Mouse (Mus musculus) kidney, adult 2 months (tissue): ENCODE measurements around the gene Slc35e3. TPM values are rescaled to one million over a fixed set of nuclear protein-coding genes. Genes with fewer than 3 reads are reported as not detected.

Experiments used
- DNase-seq: peaks from one replicate; pipeline ENCODE4 v3.0.0; 2021
- H3K27ac ChIP-seq: fragments of 200-500 bp; 2 replicates; pipeline ENCODE4 v1.5.1; 2012; ENCODE audit warnings: low read depth, low read length, control low read depth, inconsistent platforms; ENCODE audit not compliant: insufficient read depth
- H3K27me3 ChIP-seq: fragments of 200-500 bp; replicated peaks from 2 replicates; pipeline ENCODE4 v1.6.1; 2012; ENCODE audit warnings: mild to moderate bottlenecking, moderate library complexity, low read length, inconsistent platforms; ENCODE audit not compliant: control insufficient read depth, insufficient read depth
- H3K36me3 ChIP-seq: fragments of 200-500 bp; 2 replicates; pipeline ENCODE4 v1.6.1; 2012; ENCODE audit warnings: mild to moderate bottlenecking, moderate library complexity, low read length, inconsistent platforms; ENCODE audit not compliant: control insufficient read depth, insufficient read depth
- H3K4me1 ChIP-seq: fragments of 200-500 bp; 2 replicates; pipeline ENCODE4 v1.6.1; 2011; ENCODE audit warnings: low read length; ENCODE audit not compliant: control insufficient read depth, insufficient read depth
- H3K4me3 ChIP-seq: fragments of 200-500 bp; 2 replicates; pipeline ENCODE4 v1.5.1; 2011; ENCODE audit warnings: mild to moderate bottlenecking, low read depth, low read length, control low read depth; ENCODE audit not compliant: insufficient read depth
- CTCF ChIP-seq: fragments of 200-500 bp; conservative IDR thresholded peaks from 2 replicates; pipeline ENCODE4 v1.5.1; 2011; ENCODE audit warnings: low read depth, mild to moderate bottlenecking, control low read depth, low read length, moderate library complexity, mixed read lengths; ENCODE audit not compliant: insufficient read depth, insufficient read length
- POLR2A ChIP-seq: fragments of 200-500 bp; IDR thresholded peaks from one replicate; pipeline ENCODE4 v1.6.1; 2011; ENCODE audit warnings: low read depth, low read length, control low read depth
- WGBS: fragments of 180-500 bp; shearing (Covaris S2); methylation state at CpG from one replicate; pipeline ENCODE4 v1.1.7; 2018; 5-methylcytosine and 5-hydroxymethylcytosine counted together
- polyA plus RNA-seq: library from polyadenylated mRNA; depleted of rRNA; stranded (reverse); fragments of >200 nt; gene quantifications from 2 replicates; pipeline ENCODE4 v1.2.3, GENCODE M21; 2012

Gene Slc35e3
- polyA plus RNA-seq, 1 experiment: 37.1 TPM

GRCm38 (mm10) chr10:117700450-117700849 is 45.7 kb downstream of the Slc35e3 start:
- H3K4me1 ChIP-seq: no peaks in the 10 kb centered on the region
- H3K4me3 ChIP-seq: no peak overlapping the region
- no peak for TF ChIP-seq CTCF
- no peaks in the 10 kb centered on the region for H3K27me3 ChIP-seq
- peaks cover 35% of the 10 kb centered on the region for H3K36me3 ChIP-seq
- no peak for DNase-seq
- no peak overlapping the region for H3K27ac ChIP-seq
- 80% methylated on average over 1 of the region's 1 CpGs for WGBS

- TF ChIP-seq POLR2A (no peak), CTCF (no peak)
- Histone ChIP-seq H3K27ac (no peak overlapping the region), H3K27me3 (no peaks in the 10 kb centered on the region), H3K4me1 (no peaks in the 10 kb centered on the region), H3K36me3 (peaks cover 35% of the 10 kb centered on the region), H3K4me3 (no peak overlapping the region)
- DNase-seq: no peak
- 93% methylated on average over 4 of the region's 4 CpGs for WGBS
Measured at GRCm38 (mm10) chr10:117699914-117700313, 46.3 kb downstream of the Slc35e3 start.

- no peaks in the 10 kb centered on the region for H3K4me1 ChIP-seq
- H3K27ac ChIP-seq: no peak overlapping the region
- TF ChIP-seq POLR2A (no peak), CTCF (no peak)
- H3K27me3 ChIP-seq: no peaks in the 10 kb centered on the region
- WGBS: 93% methylated on average over 10 of the region's 10 CpGs
- H3K4me3 ChIP-seq: no peak overlapping the region
- H3K36me3 ChIP-seq: peaks cover 36% of the 10 kb centered on the region
- DNase-seq: no peak
Measured at GRCm38 (mm10) chr10:117698313-117699138, 47.6 kb downstream of the Slc35e3 start.

GRCm38 (mm10) chr10:117697561-117698115 is 48.5 kb downstream of the Slc35e3 start:
- H3K4me3 ChIP-seq: no peak overlapping the region
- no peaks in the 10 kb centered on the region for H3K4me1 ChIP-seq
- DNase-seq: no peak
- no peak overlapping the region for H3K27ac ChIP-seq
- TF ChIP-seq CTCF: no peak
- TF ChIP-seq POLR2A: no peak
- peaks cover 33% of the 10 kb centered on the region for H3K36me3 ChIP-seq
- 95% methylated on average over 3 of the region's 3 CpGs for WGBS
- H3K27me3 ChIP-seq: no peaks in the 10 kb centered on the region

- no peak for TF ChIP-seq POLR2A
- TF ChIP-seq CTCF: no peak
- no peak overlapping the region for H3K4me3 ChIP-seq
- 89% methylated on average over 6 of the region's 6 CpGs for WGBS
- DNase-seq: no peak
- H3K27ac ChIP-seq: no peak overlapping the region
- H3K4me1 ChIP-seq: no peaks in the 10 kb centered on the region
- H3K27me3 ChIP-seq: no peaks in the 10 kb centered on the region
- H3K36me3 ChIP-seq: peaks cover 33% of the 10 kb centered on the region
Measured at GRCm38 (mm10) chr10:117696827-117697560, 49.2 kb downstream of the Slc35e3 start.

- H3K27ac ChIP-seq: no peak overlapping the region
- peaks cover 33% of the 10 kb centered on the region for H3K36me3 ChIP-seq
- H3K4me3 ChIP-seq: no peak overlapping the region
- no peak for DNase-seq
- 90% methylated on average over 8 of the region's 8 CpGs for WGBS
- no peaks in the 10 kb centered on the region for H3K4me1 ChIP-seq
- TF ChIP-seq POLR2A: no peak
- no peak for TF ChIP-seq CTCF
- no peaks in the 10 kb centered on the region for H3K27me3 ChIP-seq
Measured at GRCm38 (mm10) chr10:117696021-117696826, 49.9 kb downstream of the Slc35e3 start.
